Mouse (Mus musculus) urinary bladder, adult 18-20 months (tissue): ENCODE results near the gene Zfp369.
"Not testable (repeated sequence)": the region's sequence is repeated elsewhere in the genome, so short reads cannot be mapped to it uniquely, and the experiment has no call there.

ENCODE experiments used
- DNase-seq, 2 experiments: peaks; one replicate each; pipeline ENCODE4 v3.0.0; 2022; ENCODE audit warnings: low spot score in 2 of 2, mixed read lengths in 2 of 2

The Zfp369 gene

GRCm38 (mm10) chr13:65278383-65279341 is at the start of gene Zfp369:
Gene Zfp369 (plus strand): TSS chr13:65278814.
- DNase-seq: peak; percentile 90 to 93

- no peak for DNase-seq
These were observed 41.4 kb upstream of the Zfp369 start for GRCm38 (mm10) chr13:65237211-65237610.

GRCm38 (mm10) chr13:65240509-65241098 is 38.0 kb upstream of the Zfp369 start:
- DNase-seq: peak; percentile 92 to 95

GRCm38 (mm10) chr13:65241099-65241626 is 37.5 kb upstream of the Zfp369 start:
- DNase-seq: peak; percentile 87 to 97

- no peak for DNase-seq
These were observed 36.8 kb upstream of the Zfp369 start for GRCm38 (mm10) chr13:65241627-65242318.

GRCm38 (mm10) chr13:65242319-65242787 is 36.3 kb upstream of the Zfp369 start:
- DNase-seq: no peak

- DNase-seq: no peak
These were observed 35.3 kb upstream of the Zfp369 start for GRCm38 (mm10) chr13:65243273-65243672.

- no peak for DNase-seq
These were observed 20.2 kb upstream of the Zfp369 start for GRCm38 (mm10) chr13:65258175-65258954.

- no peak for DNase-seq
These were observed 19.4 kb upstream of the Zfp369 start, which contains the start of gene Gm10775 for GRCm38 (mm10) chr13:65259239-65259638. Gene Gm10775 (plus strand): TSS chr13:65259539.

- no peak for DNase-seq
These were observed 16.5 kb upstream of the Zfp369 start for GRCm38 (mm10) chr13:65262086-65262485.

- DNase-seq: no peak
These were observed 626 bp upstream of the Zfp369 start for GRCm38 (mm10) chr13:65277994-65278382.

- DNase-seq: no peak
These were observed 8.2 kb downstream of the Zfp369 start for GRCm38 (mm10) chr13:65286771-65287170.

GRCm38 (mm10) chr13:65296354-65296753 is 17.7 kb downstream of the Zfp369 start:
- no peak for DNase-seq

- DNase-seq: peak in 1 of 2 experiments; percentile 28
These were observed 32.2 kb downstream of the Zfp369 start for GRCm38 (mm10) chr13:65310849-65311248.

GRCm38 (mm10) chr13:65311311-65311755 is 32.7 kb downstream of the Zfp369 start:
- DNase-seq: no peak

GRCm38 (mm10) chr13:65311826-65312225 is 33.2 kb downstream of the Zfp369 start:
- no peak for DNase-seq

GRCm38 (mm10) chr13:65348501-65348900 is 69.9 kb downstream of the Zfp369 start:
- not testable (repeated sequence) for DNase-seq

- not testable (repeated sequence) for DNase-seq
These were observed 73.2 kb downstream of the Zfp369 start for GRCm38 (mm10) chr13:65351768-65352167.
